Mouse (Mus musculus) CH12.LX (cell line): ENCODE results near the gene Fam71e1.

Source experiments
- CTCF ChIP-seq, 2 experiments: IDR thresholded peaks in 1 of 2; conservative IDR thresholded peaks in 1 of 2; 2 replicates each; pipeline ENCODE4 v1.5.1; 2011 to 2012; ENCODE audit warnings: low read depth in 2 of 2, low read length in 2 of 2, improper control_type of control experiment in 1 of 2, inconsistent platforms in 1 of 2, mild to moderate bottlenecking in 1 of 2, moderate library complexity in 1 of 2
- E2F4 ChIP-seq: IDR thresholded peaks from 2 replicates; pipeline ENCODE4 v1.6.1; 2011; ENCODE audit warnings: low read depth, low read length, improper control_type of control experiment; ENCODE audit not compliant: insufficient replicate concordance
- EP300 ChIP-seq: IDR thresholded peaks from 2 replicates; pipeline ENCODE4 v1.6.1; 2011; ENCODE audit warnings: low read length, improper control_type of control experiment
- JUND ChIP-seq: conservative IDR thresholded peaks from 2 replicates; pipeline ENCODE4 v1.6.1; 2011; ENCODE audit warnings: low read depth, low read length, improper control_type of control experiment
- KAT2A ChIP-seq: IDR thresholded peaks from 2 replicates; pipeline ENCODE4 v1.6.1; 2012; ENCODE audit warnings: low read length, improper control_type of control experiment, inconsistent platforms; ENCODE audit not compliant: insufficient replicate concordance
- MAFK ChIP-seq: IDR thresholded peaks from 2 replicates; pipeline ENCODE4 v1.6.1; 2011; ENCODE audit warnings: low read length, improper control_type of control experiment; ENCODE audit not compliant: insufficient replicate concordance
- MAX ChIP-seq: IDR thresholded peaks from 2 replicates; pipeline ENCODE4 v1.6.1; 2011; ENCODE audit warnings: low read length, improper control_type of control experiment
- MYC ChIP-seq: IDR thresholded peaks from 2 replicates; pipeline ENCODE4 v1.6.1; 2011; ENCODE audit warnings: low read depth, mild to moderate bottlenecking, improper control_type of control experiment, low read length
- NRF1 ChIP-seq: IDR thresholded peaks from 2 replicates; pipeline ENCODE4 v1.6.1; 2014; ENCODE audit warnings: low read depth, mild to moderate bottlenecking, inconsistent platforms, low read length, improper control_type of control experiment, moderate library complexity
- USF1 ChIP-seq: IDR thresholded peaks from 2 replicates; pipeline ENCODE4 v1.6.1; 2014; ENCODE audit warnings: low read depth, mild to moderate bottlenecking, inconsistent platforms, low read length, improper control_type of control experiment

DNA sequence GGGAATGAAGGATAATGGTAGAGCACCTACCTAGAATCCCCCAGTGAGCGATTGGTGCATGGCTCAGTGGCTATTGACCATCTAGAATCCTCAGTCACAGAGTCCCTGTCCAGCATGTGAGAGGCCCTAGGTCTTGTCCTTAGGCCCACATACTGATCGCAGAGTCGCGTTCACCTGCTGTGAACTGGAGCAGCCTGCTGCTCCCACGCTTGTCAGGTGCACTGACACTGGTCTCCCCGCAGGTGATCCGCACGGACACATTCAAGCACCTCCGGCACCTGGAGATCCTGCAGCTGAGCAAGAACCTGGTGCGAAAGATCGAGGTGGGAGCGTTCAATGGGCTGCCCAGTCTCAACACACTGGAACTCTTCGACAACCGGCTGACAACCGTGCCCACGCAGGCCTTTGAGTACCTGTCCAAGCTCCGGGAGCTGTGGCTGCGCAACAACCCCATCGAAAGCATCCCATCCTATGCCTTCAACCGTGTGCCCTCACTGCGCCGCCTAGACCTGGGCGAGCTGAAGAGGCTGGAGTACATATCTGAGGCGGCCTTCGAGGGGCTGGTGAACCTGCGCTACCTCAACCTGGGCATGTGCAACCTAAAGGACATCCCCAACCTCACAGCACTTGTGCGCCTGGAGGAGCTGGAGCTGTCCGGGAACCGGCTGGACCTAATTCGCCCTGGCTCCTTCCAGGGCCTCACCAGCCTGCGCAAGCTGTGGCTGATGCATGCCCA is 35.4 kb upstream of the Fam71e1 start:
- TF ChIP-seq E2F4 (no peak), EP300 (no peak), NRF1 (no peak), MYC (no peak), CTCF (conservative IDR thresholded peaks at IDR 0.05 in 1 of 2, IDR thresholded peaks at IDR 0.05 in 1 of 2; ENCODE audit: low read depth in 2 of 2, low read length in 2 of 2) (no peak), USF1 (no peak), MAFK (no peak), KAT2A (no peak), MAX (no peak), JUND (no peak)
